14 mouse cellular contexts compared by ENCODE assay signal in genomic region chr2:13806120-13806519, GRCm38 (mm10). TPM values are rescaled to one million over a fixed set of nuclear protein-coding genes. Genes with fewer than 3 reads are reported as not detected.
A peak's percentile ranks its signal among the peaks of the same experiment; 100 is the strongest.
DNase-seq lines count a peak whose midpoint lies in the region; ATAC-seq and TF ChIP-seq lines count a peak whose summit lies in the region.
"Had no signal": no experiment of that assay in that cellular context is flagged by ENCODE, and none has a peak within 500 bp of the region (broad histone marks: within the 10 kb centered on the region; RNA-seq: fewer than 3 reads in every experiment).

No protein-coding gene starts in this region.

- no peaks in the 10 kb centered on the region for H3K4me1 ChIP-seq in midbrain, postnatal 0 days (ENCODE audit: insufficient read depth, low read length)
- H3K4me1 ChIP-seq in midbrain, embryonic 16.5 days (ENCODE audit: control insufficient read depth, insufficient read depth, low read length), result no peaks in the 10 kb centered on the region
- peaks cover 20% of the 10 kb centered on the region for H3K4me1 ChIP-seq in E14TG2a.4 (replicated peaks; ENCODE audit: low read depth, low read length)
- H3K4me1 ChIP-seq: neural tube, embryonic 15.5 days had no signal

- H3K4me2 ChIP-seq in midbrain, postnatal 0 days (ENCODE audit: low read depth, low read length, poor library complexity, severe bottlenecking), result no peak overlapping the region
- no peak overlapping the region for H3K4me2 ChIP-seq in midbrain, embryonic 16.5 days (ENCODE audit: low read length)
- H3K4me2 ChIP-seq: neural tube, embryonic 15.5 days had no signal

- no peak overlapping the region for H3K9ac ChIP-seq in midbrain, postnatal 0 days (replicated peaks; ENCODE audit: low read length, poor library complexity, severe bottlenecking)
- no peak overlapping the region for H3K9ac ChIP-seq in midbrain, embryonic 16.5 days (ENCODE audit: low read depth, low read length)
- H3K9ac ChIP-seq: neural tube, embryonic 15.5 days had no signal

- H3K27ac ChIP-seq in midbrain, postnatal 0 days (ENCODE audit: low read depth, low read length), result no peak overlapping the region
- H3K27ac ChIP-seq in midbrain, embryonic 16.5 days (ENCODE audit: low read length), result no peak overlapping the region
- H3K27ac ChIP-seq: left cerebral cortex, adult 2 months; neural tube, embryonic 15.5 days had no signal

- H3K9me3 ChIP-seq in midbrain, postnatal 0 days (ENCODE audit: low read length), result no peaks in the 10 kb centered on the region
- H3K9me3 ChIP-seq in midbrain, embryonic 16.5 days (replicated peaks; ENCODE audit: control insufficient read depth, low read length, poor library complexity, severe bottlenecking), result no peaks in the 10 kb centered on the region; the same call in 1 of the 2 replicates
- no peaks in the 10 kb centered on the region for H3K9me3 ChIP-seq in E14TG2a.4 (ENCODE audit: low read length)
- H3K9me3 ChIP-seq: neural tube, embryonic 15.5 days had no signal

- H3K4me3 ChIP-seq in midbrain, postnatal 0 days (ENCODE audit: low read depth, low read length), result no peak overlapping the region
- H3K4me3 ChIP-seq in midbrain, embryonic 16.5 days (ENCODE audit: low read depth, low read length), result no peak overlapping the region
- H3K4me3 ChIP-seq in E14TG2a.4 (replicated peaks; ENCODE audit: low read length), result no peak overlapping the region
- H3K4me3 ChIP-seq: left cerebral cortex, adult 2 months; neural tube, embryonic 15.5 days had no signal

- no peak for ATAC-seq in midbrain, postnatal 0 days (ENCODE audit: low FRiP score)
- ATAC-seq in midbrain, embryonic 16.5 days, result no peak
- 0 out of 2 replicates have a peak, but pooled peaks have one; percentile 29 for ATAC-seq in common myeloid progenitor, adult 5-6 weeks (replicated peaks; ENCODE audit: low read depth, poor library complexity, severe bottlenecking)
- ATAC-seq: forebrain, embryonic 14.5 days had no signal

- 0 out of 2 replicates have a peak, but pooled peaks have one; percentile 11 for TF ChIP-seq CTCF in midbrain, postnatal 0 days (IDR thresholded peaks at IDR 0.05)
- peak; percentile 34 for TF ChIP-seq CTCF in E14TG2a.4 (conservative IDR thresholded peaks at IDR 0.05; ENCODE audit: low read length)

- 96% methylated on average over 3 of the region's 3 CpGs for WGBS in midbrain, postnatal 0 days
- WGBS in midbrain, embryonic 16.5 days, result 90% methylated on average over 3 of the region's 3 CpGs

- no peaks in the 10 kb centered on the region for H3K36me3 ChIP-seq in midbrain, postnatal 0 days (ENCODE audit: insufficient read depth, low read length)
- no peaks in the 10 kb centered on the region for H3K36me3 ChIP-seq in midbrain, embryonic 16.5 days (ENCODE audit: control insufficient read depth, insufficient read depth, low read length)
- no peaks in the 10 kb centered on the region for H3K36me3 ChIP-seq in E14TG2a.4 (ENCODE audit: insufficient read depth, low read length)
- H3K36me3 ChIP-seq: neural tube, embryonic 15.5 days had no signal

- DNase-seq in midbrain, postnatal 0 days (ENCODE audit: low spot score), result no peak
- peak; percentile 42 for DNase-seq in thymus, postnatal 4 days
- DNase-seq in kidney, adult 8-10 months, result no peak
- DNase-seq in testis, postnatal 10 days (ENCODE audit: low spot score), result no peak
- DNase-seq: adrenal gland, postnatal 14 days; heart, postnatal 10 days; lung, postnatal 10 days; midbrain, embryonic 14.5 days had no signal

- H3K27me3 ChIP-seq in midbrain, postnatal 0 days (ENCODE audit: insufficient read depth, low read length), result no peaks in the 10 kb centered on the region
- no peaks in the 10 kb centered on the region for H3K27me3 ChIP-seq in midbrain, embryonic 16.5 days (ENCODE audit: control insufficient read depth, insufficient read depth, low read depth, low read length)
- no peaks in the 10 kb centered on the region for H3K27me3 ChIP-seq in E14TG2a.4 (ENCODE audit: insufficient read depth, low read length)
- H3K27me3 ChIP-seq: neural tube, embryonic 15.5 days had no signal

RNA-seq across cellular contexts. Expression of gene St8sia6, which starts 12.3 kb away (rescaled TPM):
- total RNA-seq in midbrain, postnatal 0 days (2014; rRNA removed), result 2.1 and 2.6 TPM in 2 replicates
- 3.4 TPM in 2 replicates for polyA plus RNA-seq in midbrain, postnatal 0 days (2015; fragmentation: Nextera tagmentation; extraction: Ambion mirVana)
- 1.4 and 1.9 TPM in 2 replicates for polyA plus RNA-seq in midbrain, embryonic 16.5 days (2015; fragmentation: Nextera tagmentation; extraction: Ambion mirVana)
- 11.3 and 13.1 TPM in 2 replicates for total RNA-seq in common myeloid progenitor, adult 5-6 weeks (2017)
